Mouse (Mus musculus) forebrain, embryonic 11.5 days (tissue): ENCODE results near the gene Slc39a11. TPM values are rescaled to one million over a fixed set of nuclear protein-coding genes. Genes with fewer than 3 reads are reported as not detected.

Experiments used
- ATAC-seq: fragments of 200-750 bp; cut with Nextera tagmentation; replicated peaks from 2 replicates; pipeline ENCODE4 v1.8.0; 2017; ENCODE audit warnings: moderate TSS enrichment; ENCODE audit not compliant: low FRiP score
- DNase-seq: peaks from one replicate; pipeline ENCODE4 v3.0.0-alpha.2; 2017; ENCODE audit warnings: low spot score
- H3K27ac ChIP-seq: fragments of 300-500 bp; sonication (generic); 2 replicates; pipeline ENCODE4 v1.5.1; 2014; ENCODE audit warnings: low read depth, low read length
- H3K27me3 ChIP-seq: fragments of 300-500 bp; sonication (generic); 2 replicates; pipeline ENCODE4 v1.6.1; 2014; ENCODE audit warnings: mild to moderate bottlenecking, low read length, mixed read lengths; ENCODE audit not compliant: control insufficient read depth, insufficient read depth
- H3K36me3 ChIP-seq: fragments of 300-500 bp; sonication (generic); 2 replicates; pipeline ENCODE4 v1.6.1; 2014; ENCODE audit warnings: mild to moderate bottlenecking, low read length, moderate library complexity, mixed read lengths; ENCODE audit not compliant: control insufficient read depth, insufficient read depth
- H3K4me1 ChIP-seq: fragments of 300-500 bp; sonication (generic); replicated peaks from 2 replicates; pipeline ENCODE4 v1.6.1; 2014; ENCODE audit warnings: low read length, mixed read lengths; ENCODE audit not compliant: control insufficient read depth, insufficient read depth
- H3K4me2 ChIP-seq: fragments of 300-500 bp; sonication (generic); 2 replicates; pipeline ENCODE4 v1.6.1; 2014; ENCODE audit warnings: low read depth, mild to moderate bottlenecking, low read length, moderate library complexity, mixed read lengths; ENCODE audit not compliant: severe bottlenecking
- H3K4me3 ChIP-seq: fragments of 300-500 bp; sonication (generic); 2 replicates; pipeline ENCODE4 v1.5.1; 2014; ENCODE audit warnings: low read depth, low read length
- H3K9ac ChIP-seq: fragments of 300-500 bp; sonication (generic); 2 replicates; pipeline ENCODE4 v1.6.1; 2014; ENCODE audit warnings: low read length
- H3K9me3 ChIP-seq: fragments of 300-500 bp; sonication (generic); 2 replicates; pipeline ENCODE4 v1.6.1; 2016; ENCODE audit warnings: low read length, mixed read lengths; ENCODE audit not compliant: control insufficient read depth
- WGBS: fragments of 180-500 bp; shearing (Covaris S2); extraction: QIAGEN DNeasy Blood & Tissue Kit; methylation state at CpG from one replicate; pipeline ENCODE4 v1.1.7; 2014; 5-methylcytosine and 5-hydroxymethylcytosine counted together
- polyA plus RNA-seq: library from polyadenylated mRNA; unstranded; fragments of >200 nt; fragmentation: Nextera tagmentation; extraction: Ambion mirVana; gene quantifications from 2 replicates; pipeline ENCODE4 v1.2.1, GENCODE M21; 2014

Slc39a11 gene
- polyA plus RNA-seq, 1 experiment from 2014 or later: 20.6 TPM

GRCm38 (mm10) chr11:113634699-113635121, 15.2 kb downstream of the Slc39a11 start:
- Histone ChIP-seq H3K27me3 (no peaks in the 10 kb centered on the region), H3K27ac (no peak overlapping the region), H3K4me1 (no peaks in the 10 kb centered on the region), H3K9ac (no peak overlapping the region), H3K36me3 (no peaks in the 10 kb centered on the region), H3K9me3 (no peaks in the 10 kb centered on the region; the same call in 1 of the 2 replicates), H3K4me3 (no peak overlapping the region), H3K4me2 (no peak overlapping the region)
- WGBS: 73% methylated on average over 10 of the region's 10 CpGs
- no peak for DNase-seq
- no peak for ATAC-seq

DNA sequence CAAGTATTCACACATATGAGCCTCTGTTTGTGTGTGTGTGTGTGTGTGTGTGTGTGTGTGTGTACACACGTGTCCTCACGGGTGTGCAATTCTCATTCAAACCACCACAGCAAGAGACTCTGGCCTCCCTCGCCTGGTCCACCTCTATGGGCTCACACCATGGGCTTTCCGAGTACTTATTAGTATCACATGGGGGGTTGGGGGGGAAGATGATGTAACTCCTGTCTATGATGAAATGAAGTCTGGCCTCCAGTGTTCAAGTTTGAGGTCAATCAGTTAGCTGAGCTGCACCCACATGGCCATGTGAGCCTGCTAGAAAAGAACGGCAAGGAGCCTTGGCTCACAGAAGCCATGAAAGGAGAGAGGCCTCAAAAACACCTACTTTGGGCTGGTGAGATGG, 16.5 kb downstream of the Slc39a11 start:
- no peak overlapping the region for H3K4me2 ChIP-seq
- no peak overlapping the region for H3K27ac ChIP-seq
- H3K36me3 ChIP-seq: no peaks in the 10 kb centered on the region
- ATAC-seq (no peak), DNase-seq (no peak)
- no peaks in the 10 kb centered on the region; the same call in 1 of the 2 replicates for H3K9me3 ChIP-seq
- H3K4me3 ChIP-seq: no peak overlapping the region
- 87% methylated on average over 5 of the region's 5 CpGs for WGBS
- no peaks in the 10 kb centered on the region for H3K27me3 ChIP-seq
- no peaks in the 10 kb centered on the region for H3K4me1 ChIP-seq
- no peak overlapping the region for H3K9ac ChIP-seq

DNA sequence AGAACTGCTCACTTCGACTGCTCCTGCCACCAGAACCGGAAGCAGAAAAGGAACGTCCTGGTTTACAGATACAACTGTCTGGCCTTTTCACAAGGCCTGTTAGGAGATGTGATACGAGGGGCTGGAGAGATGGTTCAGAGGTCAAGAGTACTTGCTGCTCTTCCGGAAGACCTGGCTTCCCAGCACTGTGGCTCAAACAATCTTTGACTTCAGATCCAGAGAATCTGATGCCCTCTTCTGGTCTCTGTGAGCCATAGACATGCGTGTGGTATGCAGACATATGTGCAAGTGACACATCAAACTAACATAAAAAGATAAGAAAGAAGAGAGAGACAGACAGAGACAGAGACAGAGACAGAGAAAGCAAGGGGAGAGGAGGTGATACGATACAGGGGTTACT, 17.6 kb downstream of the Slc39a11 start:
- ATAC-seq: no peak
- no peaks in the 10 kb centered on the region for H3K27me3 ChIP-seq

GRCm38 (mm10) chr11:113631862-113632261, 18.0 kb downstream of the Slc39a11 start:
- H3K4me1 ChIP-seq: no peaks in the 10 kb centered on the region
- no peaks in the 10 kb centered on the region for H3K27me3 ChIP-seq
- H3K9ac ChIP-seq: no peak overlapping the region
- no peak for DNase-seq
- no peak overlapping the region for H3K4me3 ChIP-seq
- H3K36me3 ChIP-seq: no peaks in the 10 kb centered on the region
- no peak overlapping the region for H3K4me2 ChIP-seq
- no peak overlapping the region for H3K27ac ChIP-seq
- H3K9me3 ChIP-seq: no peaks in the 10 kb centered on the region
- ATAC-seq: no peak
- WGBS: 86% methylated on average over 8 of the region's 8 CpGs

More for the DNA sequence above, 17.6 kb downstream of the Slc39a11 start:
- H3K4me3 ChIP-seq: no peak overlapping the region
- no peak overlapping the region for H3K27ac ChIP-seq
- no peaks in the 10 kb centered on the region for H3K4me1 ChIP-seq
- DNase-seq: no peak
- H3K9me3 ChIP-seq: no peaks in the 10 kb centered on the region
- no peak overlapping the region for H3K4me2 ChIP-seq
- H3K9ac ChIP-seq: no peak overlapping the region
- WGBS: 79% methylated on average over 7 of the region's 7 CpGs
- H3K36me3 ChIP-seq: no peaks in the 10 kb centered on the region

DNA sequence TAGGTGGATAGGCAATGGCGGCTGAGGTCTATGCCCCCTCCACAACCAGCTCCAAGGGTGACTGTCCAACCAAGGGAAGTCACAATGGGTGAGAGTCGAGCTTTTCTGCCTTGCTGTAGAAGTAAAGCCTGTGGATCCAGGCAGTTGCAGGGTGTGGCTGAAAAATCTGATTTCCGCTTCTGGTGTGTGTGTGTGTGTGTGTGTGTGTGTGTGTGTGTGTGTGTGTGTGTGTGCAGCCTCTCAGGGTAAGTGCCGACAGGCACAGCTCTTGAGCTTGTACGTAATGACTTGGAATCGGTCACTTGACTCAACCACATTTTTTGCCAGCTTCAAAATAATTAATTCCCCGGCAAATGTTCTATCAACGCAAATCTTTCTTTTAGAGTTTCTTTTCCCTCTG, 18.6 kb downstream of the Slc39a11 start:
- Histone ChIP-seq H3K27me3 (no peaks in the 10 kb centered on the region), H3K36me3 (no peaks in the 10 kb centered on the region), H3K27ac (no peak overlapping the region), H3K4me1 (no peaks in the 10 kb centered on the region), H3K4me2 (no peak overlapping the region), H3K9ac (no peak overlapping the region), H3K4me3 (no peak overlapping the region), H3K9me3 (no peaks in the 10 kb centered on the region)
- 89% methylated on average over 8 of the region's 8 CpGs for WGBS
- ATAC-seq (no peak), DNase-seq (no peak)

DNA sequence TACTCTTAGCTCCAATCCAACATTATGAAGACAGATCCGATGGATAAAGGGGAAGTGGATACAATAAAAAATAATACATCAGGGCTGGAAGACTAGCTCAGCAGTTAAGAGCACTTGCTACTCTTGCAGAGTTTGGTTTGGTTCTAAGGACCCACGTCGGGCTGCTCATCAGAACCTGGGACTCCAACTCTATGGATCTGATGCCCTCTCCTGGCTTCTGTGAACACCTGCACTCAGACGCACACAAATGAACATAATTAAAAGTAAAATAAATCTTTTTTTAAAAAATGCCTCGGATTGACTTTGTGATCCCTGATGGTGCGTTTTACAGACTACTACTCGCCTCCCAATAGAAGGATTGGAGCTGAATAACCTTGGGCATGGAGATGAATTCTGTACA, 19.2 kb downstream of the Slc39a11 start:
- H3K9me3 ChIP-seq: no peaks in the 10 kb centered on the region
- ATAC-seq (no peak), DNase-seq (no peak)
- H3K27ac ChIP-seq: no peak overlapping the region
- no peaks in the 10 kb centered on the region for H3K27me3 ChIP-seq
- 60% methylated on average over 7 of the region's 7 CpGs for WGBS
- H3K4me3 ChIP-seq: no peak overlapping the region
- no peaks in the 10 kb centered on the region for H3K36me3 ChIP-seq
- no peak overlapping the region for H3K9ac ChIP-seq
- no peak overlapping the region for H3K4me2 ChIP-seq
- no peaks in the 10 kb centered on the region for H3K4me1 ChIP-seq

DNA sequence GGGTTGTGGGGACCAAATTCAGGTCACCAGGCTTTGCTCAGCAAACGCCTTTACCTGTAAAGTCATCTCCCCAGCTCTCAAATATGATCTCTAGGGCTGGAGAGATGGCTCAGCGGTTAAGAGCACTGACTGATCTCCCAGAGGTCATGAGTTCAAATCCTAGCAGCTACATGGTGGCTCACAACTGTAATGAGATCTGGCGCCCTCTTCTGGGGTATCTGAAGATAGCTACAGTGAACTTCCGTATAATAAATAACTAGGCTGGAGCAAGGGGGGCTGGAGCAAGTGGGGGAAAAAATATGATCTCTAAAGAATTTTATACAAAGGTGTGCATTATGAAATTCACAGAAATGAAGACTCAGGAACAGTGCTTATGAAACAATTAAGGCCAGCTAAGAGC, 22.1 kb downstream of the Slc39a11 start:
- no peak overlapping the region for H3K9ac ChIP-seq
- H3K4me3 ChIP-seq: no peak overlapping the region
- WGBS: 53% methylated on average over 4 of the region's 4 CpGs
- no peak for ATAC-seq
- no peaks in the 10 kb centered on the region for H3K27me3 ChIP-seq
- no peak overlapping the region for H3K4me2 ChIP-seq
- H3K27ac ChIP-seq: no peak overlapping the region
- DNase-seq: no peak
- no peaks in the 10 kb centered on the region for H3K9me3 ChIP-seq
- no peaks in the 10 kb centered on the region for H3K36me3 ChIP-seq
- no peaks in the 10 kb centered on the region for H3K4me1 ChIP-seq

DNA sequence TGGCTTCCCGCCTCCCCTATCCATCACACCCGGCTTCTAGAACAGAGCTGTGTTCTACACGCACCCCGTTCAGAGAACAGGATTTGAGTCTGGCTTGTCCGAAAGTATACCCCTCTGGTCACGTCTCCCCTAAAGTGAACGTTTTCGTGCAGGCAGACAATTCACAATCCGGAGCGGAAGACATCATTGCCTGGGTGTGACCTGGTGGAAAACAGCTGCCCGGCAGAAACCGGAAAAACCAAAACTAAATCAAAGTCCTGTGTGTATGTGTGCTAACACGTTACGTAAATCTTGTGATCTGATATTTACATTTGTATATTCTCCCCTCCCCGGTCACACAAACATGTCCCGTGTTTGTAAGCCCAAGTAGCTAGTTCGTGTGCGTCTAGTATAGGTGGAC, 24.4 kb downstream of the Slc39a11 start:
- DNase-seq: no peak
- H3K9me3 ChIP-seq: no peaks in the 10 kb centered on the region
- H3K4me1 ChIP-seq: 0 out of 2 replicates have a peak, but pooled peaks cover 2% of the 10 kb centered on the region
- H3K36me3 ChIP-seq: no peaks in the 10 kb centered on the region
- no peak overlapping the region for H3K9ac ChIP-seq
- no peak for ATAC-seq
- no peak overlapping the region for H3K4me2 ChIP-seq
- peaks cover 7% of the 10 kb centered on the region for H3K27me3 ChIP-seq
- WGBS: 94% methylated on average over 18 of the region's 18 CpGs
- H3K27ac ChIP-seq: no peak overlapping the region
- no peak overlapping the region for H3K4me3 ChIP-seq

GRCm38 (mm10) chr11:113622028-113622427, 27.9 kb downstream of the Slc39a11 start:
- Histone ChIP-seq H3K27me3 (peaks cover 33% of the 10 kb centered on the region), H3K27ac (no peak overlapping the region), H3K9ac (no peak overlapping the region), H3K4me1 (peaks cover 24% of the 10 kb centered on the region), H3K4me3 (no peak overlapping the region), H3K4me2 (no peak overlapping the region), H3K9me3 (no peaks in the 10 kb centered on the region), H3K36me3 (no peaks in the 10 kb centered on the region)
- DNase-seq: no peak
- ATAC-seq: no peak
- WGBS: 85% methylated on average over 4 of the region's 4 CpGs
